Mouse (Mus musculus) G1E (cell line): ENCODE measurements at regions not wholly inside any gene's neighbourhood (a gene's known extent, or its start where the extent isn't known, plus 50 kb on each side); places are given as distances from the start of the nearest gene placed in this dataset.
A peak's percentile ranks its signal among the peaks of the same experiment; 100 is the strongest.
"Not testable (repeated sequence)": the region's sequence is repeated elsewhere in the genome, so short reads cannot be mapped to it uniquely, and the experiment has no call there.

Source experiments
- ATAC-seq: 2 replicates; pipeline ENCODE4 v1.8.0; 2016; ENCODE audit warnings: mild to moderate bottlenecking; ENCODE audit not compliant: insufficient number of reproducible peaks, poor library complexity, low FRiP score, severe bottlenecking; ENCODE audit errors: extremely low read depth
- DNase-seq: peaks from one replicate; pipeline ENCODE4 v3.0.0; 2012; ENCODE audit warnings: low spot score
- H3K27me3 ChIP-seq: 2 replicates; pipeline ENCODE4 v1.6.1; 2012; ENCODE audit warnings: mild to moderate bottlenecking, low read length, inconsistent platforms; ENCODE audit not compliant: insufficient read depth
- H3K36me3 ChIP-seq: replicated peaks from 2 replicates; pipeline ENCODE3; 2012; ENCODE audit warnings: mild to moderate bottlenecking, inconsistent platforms
- H3K4me1 ChIP-seq: 2 replicates; pipeline ENCODE4 v1.6.1; 2012; ENCODE audit warnings: low read depth, low read length, inconsistent platforms, mixed read lengths; ENCODE audit not compliant: insufficient read depth
- H3K4me3 ChIP-seq: 2 replicates; pipeline ENCODE4 v1.5.1; 2012; ENCODE audit warnings: low read depth, mild to moderate bottlenecking, inconsistent platforms, low read length, moderate library complexity, mixed read lengths
- H3K9me3 ChIP-seq: replicated peaks from 2 replicates; pipeline ENCODE4 v1.6.1; 2012; ENCODE audit warnings: inconsistent platforms
- CTCF ChIP-seq: IDR thresholded peaks from 2 replicates; pipeline ENCODE4 v1.5.1; 2012; ENCODE audit warnings: low read depth, low read length, inconsistent platforms, mixed read lengths
- GATA1 ChIP-seq: IDR thresholded peaks from 2 replicates; pipeline ENCODE4 v1.6.1; 2012; ENCODE audit warnings: borderline replicate concordance, low read length, inconsistent platforms, mixed read lengths
- GATA2 ChIP-seq: IDR thresholded peaks from 2 replicates; pipeline ENCODE4 v1.6.1; 2012; ENCODE audit warnings: low read depth, low read length, inconsistent platforms, borderline replicate concordance
- POLR2AphosphoS5 ChIP-seq: IDR thresholded peaks from 2 replicates; pipeline ENCODE4 v1.6.1; 2012; ENCODE audit warnings: low read depth, low read length, inconsistent platforms; ENCODE audit not compliant: insufficient replicate concordance
- TAL1 ChIP-seq: conservative IDR thresholded peaks from 2 replicates; pipeline ENCODE4 v1.6.1; 2012; ENCODE audit warnings: low read depth, low read length, inconsistent platforms, mixed read lengths

DNA sequence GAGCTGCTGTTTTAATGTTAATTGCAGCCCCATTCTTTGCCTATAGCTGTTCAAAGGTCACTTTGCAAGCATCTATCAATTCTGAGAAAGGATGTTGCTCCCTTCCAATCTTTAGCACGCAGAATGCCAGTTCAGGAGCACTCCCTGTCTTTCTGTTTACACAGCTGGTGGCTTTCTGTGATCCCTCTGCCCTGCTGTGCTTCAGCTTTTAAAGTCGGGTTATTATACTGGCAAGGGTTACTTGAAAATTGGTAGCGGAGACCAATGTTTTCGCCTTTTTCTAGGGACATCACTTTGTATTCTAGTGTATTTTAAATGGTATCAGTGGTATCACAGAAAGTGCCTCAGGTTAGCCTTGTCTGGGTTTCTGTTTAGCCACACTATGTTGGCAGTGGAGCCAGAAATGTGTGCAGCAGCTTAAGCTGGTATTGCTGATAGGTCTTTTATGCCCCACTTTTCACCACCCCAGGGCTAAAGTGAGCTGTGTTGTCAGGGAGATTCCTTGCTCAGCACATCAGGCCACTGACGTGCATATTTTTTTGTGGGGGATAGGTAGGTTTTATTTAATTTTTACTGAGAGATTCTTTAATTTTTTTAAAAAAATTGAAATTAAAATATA lies 243.0 kb upstream of the Pfkp start:
- DNase-seq (no peak), ATAC-seq (no peak)
- Histone ChIP-seq H3K4me1 (peaks cover 56% of the 10 kb centered on the region), H3K27me3 (no peaks in the 10 kb centered on the region), H3K9me3 (peaks cover 7% of the 10 kb centered on the region), H3K36me3 (no peaks in the 10 kb centered on the region), H3K4me3 (no peak overlapping the region)
- no peak for TF ChIP-seq GATA1
- no peak for TF ChIP-seq GATA2
- TF ChIP-seq POLR2AphosphoS5 = no peak
- TF ChIP-seq CTCF = no peak
- no peak for TF ChIP-seq TAL1

DNA sequence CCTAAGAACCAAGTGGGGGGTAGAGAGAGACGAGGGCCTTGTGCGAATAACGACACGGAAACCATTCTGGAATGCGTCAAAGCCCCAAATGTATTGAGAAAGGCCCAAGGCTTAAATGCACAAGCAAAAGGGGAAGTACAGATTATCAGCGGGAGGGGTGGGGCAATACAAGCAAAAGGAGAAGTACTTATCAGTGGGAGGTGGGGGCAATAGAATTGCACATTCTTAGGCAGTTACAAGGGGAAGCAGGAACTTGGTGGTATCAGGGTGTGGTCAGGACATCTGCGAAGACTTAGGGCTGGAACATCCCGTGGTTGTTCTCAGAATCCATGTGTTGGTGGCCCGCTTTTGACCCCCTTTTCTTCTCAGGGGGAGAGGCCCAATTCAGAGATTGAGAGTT lies 240.9 kb upstream of the Pfkp start:
- not testable (repeated sequence) for ATAC-seq, DNase-seq, H3K36me3 ChIP-seq, H3K9me3 ChIP-seq, H3K27me3 ChIP-seq, H3K4me3 ChIP-seq
- H3K4me1 ChIP-seq = peaks cover 53% of the 10 kb centered on the region
- TF ChIP-seq TAL1 = peak; percentile 25; the same call in 1 of the 2 replicates

DNA sequence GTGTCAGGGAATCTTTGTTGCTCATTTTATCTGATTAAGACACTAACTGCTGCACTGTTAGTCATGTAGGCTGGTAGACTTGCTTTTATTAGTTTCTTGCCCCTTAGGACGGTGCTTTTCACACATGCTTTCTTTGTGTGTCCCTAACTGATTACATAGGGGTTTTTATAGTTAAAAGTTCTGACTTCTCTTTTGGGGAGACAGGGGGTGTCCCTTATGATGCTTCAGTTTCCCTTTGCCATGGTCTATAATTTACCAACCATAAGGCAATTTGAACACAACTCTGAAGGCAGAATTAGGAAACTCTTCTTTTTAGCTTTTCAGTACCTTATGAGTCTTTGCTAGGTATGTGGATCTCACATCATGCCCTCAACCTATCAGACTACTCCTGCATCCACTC lies 239.8 kb upstream of the Pfkp start:
- peaks cover 7% of the 10 kb centered on the region for H3K9me3 ChIP-seq
- no peak for DNase-seq
- peaks cover 52% of the 10 kb centered on the region for H3K4me1 ChIP-seq
- H3K27me3 ChIP-seq = no peaks in the 10 kb centered on the region
- no peak for TF ChIP-seq GATA2
- no peak for TF ChIP-seq CTCF
- no peak for TF ChIP-seq POLR2AphosphoS5
- TF ChIP-seq GATA1 = no peak
- no peak for TF ChIP-seq TAL1
- no peak for ATAC-seq
- H3K4me3 ChIP-seq = no peak overlapping the region
- H3K36me3 ChIP-seq = no peaks in the 10 kb centered on the region

DNA sequence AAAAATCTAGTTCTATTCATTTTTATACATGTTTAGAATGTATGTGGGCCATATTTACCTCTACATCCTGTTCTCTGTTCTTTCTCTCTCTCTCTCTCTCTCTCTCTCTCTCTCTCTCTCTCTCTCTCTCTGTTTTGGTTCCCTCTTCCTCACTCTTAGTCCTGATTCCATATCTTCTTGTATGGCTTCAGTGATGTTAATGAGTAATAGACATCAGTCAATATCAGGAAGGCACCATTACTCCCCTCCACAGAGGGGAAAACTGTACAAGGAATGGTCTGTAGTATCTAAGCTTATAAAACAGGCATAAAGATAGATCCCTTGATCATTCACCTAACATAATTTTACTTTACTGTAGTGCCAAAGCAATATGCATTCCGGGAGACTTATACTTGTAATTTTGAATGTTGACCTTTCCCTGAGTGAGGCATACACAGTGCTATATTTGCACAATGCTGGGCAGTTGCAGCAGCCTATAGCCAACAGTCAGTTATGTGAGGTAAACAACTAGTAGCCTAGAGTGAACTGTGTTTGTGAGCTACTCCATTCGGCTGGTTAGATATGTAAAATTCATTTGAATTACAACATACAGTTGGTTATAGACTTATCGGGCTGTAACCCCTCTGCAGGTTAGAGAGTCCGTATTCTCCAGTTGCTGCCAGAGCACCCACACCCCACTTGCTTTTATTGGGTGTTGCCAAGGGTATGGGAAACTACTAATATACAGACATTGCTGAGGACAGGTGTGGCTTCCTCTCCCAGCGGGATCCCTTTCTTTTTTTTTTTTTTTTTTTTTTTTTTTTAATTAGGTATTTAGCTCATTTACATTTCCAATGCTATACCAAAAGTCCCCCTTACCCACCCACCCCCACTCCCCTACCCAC lies 228.7 kb upstream of the Pfkp start:
- DNase-seq = no peak
- ATAC-seq = no peak
- H3K36me3 ChIP-seq = no peaks in the 10 kb centered on the region
- no peaks in the 10 kb centered on the region for H3K27me3 ChIP-seq
- H3K4me3 ChIP-seq = no peak overlapping the region
- no peaks in the 10 kb centered on the region for H3K9me3 ChIP-seq
- peaks cover 11% of the 10 kb centered on the region for H3K4me1 ChIP-seq
- TF ChIP-seq POLR2AphosphoS5 (no peak), GATA1 (no peak), CTCF (no peak), TAL1 (no peak), GATA2 (no peak)

DNA sequence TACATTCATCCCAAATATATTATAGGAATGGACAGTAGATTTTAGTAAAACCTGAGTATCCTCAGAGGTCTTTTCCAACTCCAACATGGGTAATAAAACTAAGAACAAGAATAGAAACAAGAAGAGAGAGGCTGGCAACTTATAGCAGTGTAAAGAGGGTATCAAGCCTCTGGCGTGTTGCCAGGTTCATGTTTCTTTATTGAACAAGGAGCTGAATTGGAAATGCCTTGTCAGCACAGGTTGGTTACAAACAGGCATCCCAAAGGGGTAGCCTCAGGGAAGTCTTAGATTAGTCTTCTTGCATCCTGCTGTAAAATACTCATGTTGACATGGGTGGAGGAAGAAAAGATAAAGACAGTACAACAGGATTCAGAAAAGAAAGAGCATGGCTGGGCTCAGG lies 213.6 kb upstream of the Pfkp start:
- no peak for DNase-seq
- TF ChIP-seq POLR2AphosphoS5 (no peak), GATA2 (no peak), GATA1 (no peak), TAL1 (no peak), CTCF (no peak)
- Histone ChIP-seq H3K36me3 (no peaks in the 10 kb centered on the region), H3K4me3 (no peak overlapping the region), H3K9me3 (no peaks in the 10 kb centered on the region), H3K4me1 (peaks cover 8% of the 10 kb centered on the region), H3K27me3 (no peaks in the 10 kb centered on the region)
- no peak for ATAC-seq

DNA sequence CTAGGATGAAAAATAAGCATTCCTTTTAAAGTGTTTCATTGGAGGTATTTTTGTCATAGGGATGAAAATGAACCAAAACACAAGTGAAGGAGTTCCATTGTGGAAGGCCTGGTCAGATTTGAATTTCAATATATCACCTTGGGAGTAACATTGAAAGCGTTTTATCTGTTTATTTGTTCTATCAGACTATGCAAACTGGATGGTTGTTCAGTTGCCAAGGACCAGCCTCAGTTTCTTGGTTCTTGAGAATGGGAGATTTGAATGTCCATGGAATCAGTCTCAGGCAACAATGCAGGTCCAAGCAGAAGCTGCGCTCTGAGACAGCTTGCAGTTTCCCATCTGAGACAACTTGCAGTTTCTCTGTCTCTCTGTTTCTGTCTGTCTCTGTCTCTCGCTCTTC lies 211.0 kb upstream of the Pfkp start:
- ATAC-seq = no peak
- no peak for DNase-seq
- TF ChIP-seq GATA2 (no peak), TAL1 (no peak), CTCF (no peak)
- no peaks in the 10 kb centered on the region for H3K36me3 ChIP-seq
- no peaks in the 10 kb centered on the region for H3K27me3 ChIP-seq
- no peaks in the 10 kb centered on the region for H3K9me3 ChIP-seq
- peaks cover 26% of the 10 kb centered on the region for H3K4me1 ChIP-seq
- no peak overlapping the region for H3K4me3 ChIP-seq
